Mouse (Mus musculus) liver, embryonic 14.5 days (tissue): Measurements from ENCODE around the gene Fbxo36.

Source experiments
- CTCF ChIP-seq: IDR thresholded peaks from 2 replicates; pipeline ENCODE4 v1.5.1; 2016; ENCODE audit warnings: antibody characterized with exemption, low read depth, control low read depth
- EP300 ChIP-seq: IDR thresholded peaks from 2 replicates; pipeline ENCODE4 v1.6.1; 2016; ENCODE audit warnings: antibody characterized with exemption, low read depth

GRCm38 (mm10) chr1:84853721-84854120 is 14.1 kb downstream of the Fbxo36 start:
- TF ChIP-seq CTCF (no peak), EP300 (no peak)
